Mouse (Mus musculus) embryonic facial prominence, embryonic 11.5 days (tissue): Measurements from ENCODE around the gene Car4. TPM values are rescaled to one million over a fixed set of nuclear protein-coding genes. Genes with fewer than 3 reads are reported as not detected.

Source experiments
- ATAC-seq: fragments of 200-750 bp; cut with Nextera tagmentation; replicated peaks from 2 replicates; pipeline ENCODE4 v1.8.0; 2017; ENCODE audit warnings: low read depth; ENCODE audit not compliant: insufficient number of reproducible peaks, low FRiP score, low TSS enrichment
- DNase-seq: peaks from one replicate; pipeline ENCODE4 v3.0.0-alpha.2; 2015; ENCODE audit warnings: low spot score
- H3K27ac ChIP-seq: fragments of 300-500 bp; sonication (generic); replicated peaks from 2 replicates; pipeline ENCODE4 v1.5.1; 2014; ENCODE audit warnings: mild to moderate bottlenecking, low read depth, low read length, control low read depth
- H3K27me3 ChIP-seq: fragments of 300-500 bp; sonication (generic); 2 replicates; pipeline ENCODE4 v1.6.1; 2014; ENCODE audit warnings: mild to moderate bottlenecking, low read length, moderate library complexity, mixed read lengths; ENCODE audit not compliant: control insufficient read depth, insufficient read depth
- H3K36me3 ChIP-seq: fragments of 300-500 bp; sonication (generic); replicated peaks from 2 replicates; pipeline ENCODE4 v1.6.1; 2014; ENCODE audit warnings: low read depth, mild to moderate bottlenecking, low read length, moderate library complexity, mixed read lengths; ENCODE audit not compliant: control insufficient read depth, insufficient read depth
- H3K4me1 ChIP-seq: fragments of 300-500 bp; sonication (generic); 2 replicates; pipeline ENCODE4 v1.6.1; 2014; ENCODE audit warnings: low read length, mixed read lengths; ENCODE audit not compliant: control insufficient read depth, insufficient read depth
- H3K4me2 ChIP-seq: fragments of 300-500 bp; sonication (generic); 2 replicates; pipeline ENCODE4 v1.6.1; 2014; ENCODE audit warnings: low read depth, mild to moderate bottlenecking, control low read depth, low read length, moderate library complexity
- H3K4me3 ChIP-seq: fragments of 300-500 bp; sonication (generic); 2 replicates; pipeline ENCODE4 v1.5.1; 2014; ENCODE audit warnings: low read depth, low read length, control low read depth
- H3K9ac ChIP-seq: fragments of 300-500 bp; sonication (generic); replicated peaks from 2 replicates; pipeline ENCODE4 v1.6.1; 2014; ENCODE audit warnings: mild to moderate bottlenecking, control low read depth, low read length
- H3K9me3 ChIP-seq: fragments of 300-500 bp; sonication (generic); replicated peaks from 2 replicates; pipeline ENCODE4 v1.6.1; 2016; ENCODE audit warnings: mild to moderate bottlenecking, low read length, inconsistent platforms, mixed read lengths; ENCODE audit not compliant: control insufficient read depth
- WGBS: fragments of 180-500 bp; shearing (Covaris S2); extraction: QIAGEN DNeasy Blood & Tissue Kit; methylation state at CpG from one replicate; pipeline ENCODE4 v1.1.7; 2014; 5-methylcytosine and 5-hydroxymethylcytosine counted together
- polyA plus RNA-seq: library from polyadenylated mRNA; unstranded; fragments of >200 nt; fragmentation: Nextera tagmentation; extraction: Ambion mirVana; gene quantifications from 2 replicates; pipeline ENCODE4 v1.2.1, GENCODE M21; 2014

Car4 gene
- polyA plus RNA-seq, 1 experiment from 2014 or later: 2.0 TPM

- WGBS: 50% methylated on average over 2 of the region's 2 CpGs
- peak; percentile 63 for DNase-seq
Observed at GRCm38 (mm10) chr11:84978113-84978512, 20.5 kb downstream of the Car4 start.

GRCm38 (mm10) chr11:84979351-84979750 is 21.8 kb downstream of the Car4 start:
- ATAC-seq (no peak), DNase-seq (no peak)
- Histone ChIP-seq H3K9me3 (no peaks in the 10 kb centered on the region), H3K9ac (no peak overlapping the region), H3K4me2 (no peak overlapping the region), H3K4me1 (no peaks in the 10 kb centered on the region; the same call in 1 of the 2 replicates), H3K36me3 (no peaks in the 10 kb centered on the region), H3K27ac (no peak overlapping the region), H3K4me3 (no peak overlapping the region), H3K27me3 (no peaks in the 10 kb centered on the region)
- WGBS: 48% methylated on average over 1 of the region's 1 CpGs

More at GRCm38 (mm10) chr11:84978113-84978512, 20.5 kb downstream of the Car4 start:
- Histone ChIP-seq H3K4me3 (no peak overlapping the region), H3K27ac (no peak overlapping the region), H3K36me3 (no peaks in the 10 kb centered on the region), H3K9ac (no peak overlapping the region), H3K27me3 (no peaks in the 10 kb centered on the region), H3K4me1 (no peaks in the 10 kb centered on the region; the same call in 1 of the 2 replicates), H3K9me3 (no peaks in the 10 kb centered on the region), H3K4me2 (no peak overlapping the region)
- ATAC-seq: no peak

- WGBS: 83% methylated on average over 2 of the region's 2 CpGs
- Histone ChIP-seq H3K27ac (no peak overlapping the region), H3K36me3 (no peaks in the 10 kb centered on the region), H3K27me3 (no peaks in the 10 kb centered on the region), H3K9ac (no peak overlapping the region), H3K4me3 (no peak overlapping the region), H3K9me3 (no peaks in the 10 kb centered on the region), H3K4me2 (no peak overlapping the region), H3K4me1 (no peaks in the 10 kb centered on the region)
- no peak for ATAC-seq
- no peak for DNase-seq
Observed at GRCm38 (mm10) chr11:84980697-84981096, 23.1 kb downstream of the Car4 start.

GRCm38 (mm10) chr11:84985421-84985820 is 27.8 kb downstream of the Car4 start:
- Histone ChIP-seq H3K27me3 (no peaks in the 10 kb centered on the region), H3K36me3 (no peaks in the 10 kb centered on the region), H3K4me2 (no peak overlapping the region), H3K4me1 (no peaks in the 10 kb centered on the region), H3K9ac (no peak overlapping the region), H3K9me3 (no peaks in the 10 kb centered on the region), H3K4me3 (no peak overlapping the region), H3K27ac (no peak overlapping the region)
- 93% methylated on average over 6 of the region's 6 CpGs for WGBS
- DNase-seq: no peak
- no peak for ATAC-seq

GRCm38 (mm10) chr11:84988341-84988919 is 30.8 kb downstream of the Car4 start:
- no peak for DNase-seq
- WGBS: 86% methylated on average over 3 of the region's 3 CpGs
- H3K36me3 ChIP-seq: no peaks in the 10 kb centered on the region
- no peak overlapping the region for H3K9ac ChIP-seq
- no peak for ATAC-seq
- H3K4me3 ChIP-seq: no peak overlapping the region
- H3K4me1 ChIP-seq: no peaks in the 10 kb centered on the region
- H3K4me2 ChIP-seq: no peak overlapping the region
- H3K9me3 ChIP-seq: no peaks in the 10 kb centered on the region
- H3K27ac ChIP-seq: no peak overlapping the region
- no peaks in the 10 kb centered on the region for H3K27me3 ChIP-seq

- WGBS: 90% methylated on average over 1 of the region's 1 CpGs
- no peak overlapping the region for H3K9ac ChIP-seq
- H3K4me2 ChIP-seq: no peak overlapping the region
- no peaks in the 10 kb centered on the region for H3K27me3 ChIP-seq
- no peak for ATAC-seq
- H3K4me1 ChIP-seq: no peaks in the 10 kb centered on the region
- no peak overlapping the region for H3K27ac ChIP-seq
- H3K9me3 ChIP-seq: no peaks in the 10 kb centered on the region
- no peak overlapping the region for H3K4me3 ChIP-seq
- no peak for DNase-seq
- no peaks in the 10 kb centered on the region; the same call in 1 of the 2 replicates for H3K36me3 ChIP-seq
Observed at GRCm38 (mm10) chr11:84992996-84993395, 35.4 kb downstream of the Car4 start.

GRCm38 (mm10) chr11:84995241-84995640 is 37.7 kb downstream of the Car4 start:
- DNase-seq (no peak), ATAC-seq (no peak)
- Histone ChIP-seq H3K9me3 (no peaks in the 10 kb centered on the region), H3K27ac (no peak overlapping the region), H3K4me3 (no peak overlapping the region), H3K36me3 (no peaks in the 10 kb centered on the region; the same call in 1 of the 2 replicates), H3K4me1 (no peaks in the 10 kb centered on the region), H3K9ac (no peak overlapping the region), H3K27me3 (no peaks in the 10 kb centered on the region), H3K4me2 (no peak overlapping the region)
- 92% methylated on average over 1 of the region's 1 CpGs for WGBS

GRCm38 (mm10) chr11:85003566-85003965 is 46.0 kb downstream of the Car4 start:
- DNase-seq: no peak
- no peak for ATAC-seq
- H3K36me3 ChIP-seq: no peaks in the 10 kb centered on the region; the same call in none of the 2 replicates
- no peak overlapping the region for H3K4me2 ChIP-seq
- no peak overlapping the region for H3K9ac ChIP-seq
- no peaks in the 10 kb centered on the region for H3K9me3 ChIP-seq
- no peaks in the 10 kb centered on the region for H3K4me1 ChIP-seq
- no peaks in the 10 kb centered on the region for H3K27me3 ChIP-seq
- no peak overlapping the region for H3K4me3 ChIP-seq
- WGBS: 95% methylated on average over 3 of the region's 3 CpGs
- no peak overlapping the region for H3K27ac ChIP-seq
